Comparison of ENCODE assay signal across 8 mouse cellular contexts in the genomic region with DNA sequence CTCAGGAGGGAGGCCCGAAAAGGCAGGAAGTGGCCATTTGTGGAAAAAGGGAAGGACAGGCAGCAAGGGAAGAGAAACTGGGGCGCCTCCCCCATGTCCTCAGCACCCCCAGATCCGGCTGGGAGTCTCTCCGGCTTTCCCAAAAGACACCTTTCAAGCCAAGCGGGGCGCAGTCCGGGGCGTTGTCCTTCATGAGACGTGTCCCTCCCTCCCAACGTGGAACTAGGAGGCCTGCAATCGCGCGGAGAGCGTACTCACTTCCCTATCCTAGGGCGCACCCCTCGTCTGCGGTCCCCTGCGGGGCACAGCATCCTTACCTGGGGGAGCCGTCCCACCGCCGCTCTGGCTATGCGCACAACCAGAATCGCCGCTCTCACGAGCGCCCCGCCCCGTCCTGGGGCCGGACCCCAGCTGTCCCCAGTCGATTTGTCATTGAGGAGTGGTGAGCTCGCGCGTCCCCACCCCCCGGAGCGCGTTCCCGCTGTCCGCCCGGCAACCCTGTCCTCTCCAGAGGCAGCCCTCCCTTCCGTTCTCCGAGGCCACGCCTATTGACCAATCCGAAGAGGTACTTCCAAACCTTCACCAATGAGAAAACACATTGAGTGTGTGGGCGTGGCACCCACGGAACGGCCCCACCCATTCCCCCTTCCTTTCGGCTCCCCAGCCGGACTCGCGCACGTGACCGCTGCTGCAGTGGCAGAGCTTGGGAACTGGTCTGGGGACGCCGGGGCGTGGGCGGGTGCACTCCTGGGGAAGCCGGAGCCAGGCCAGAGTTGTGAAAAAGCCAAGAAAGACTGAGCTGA. TPM values are rescaled to one million over a fixed set of nuclear protein-coding genes. Genes with fewer than 3 reads are reported as not detected.
DNase-seq lines count a peak whose midpoint lies in the region; ATAC-seq and TF ChIP-seq lines count a peak whose summit lies in the region.

A gene (minus strand): TSS at position 535 of the 803 bp plus-strand sequence.

- H3K4me1 ChIP-seq in cortical plate, adult 2 months (ENCODE audit: control insufficient read depth, insufficient read depth, low read length): peaks cover 9% of the 10 kb centered on the region; the same call in 1 of the 2 replicates
- H3K4me1 ChIP-seq in megakaryocyte, embryonic 14.5 days: peaks cover 84% of the 10 kb centered on the region

- H3K27me3 ChIP-seq in megakaryocyte, embryonic 14.5 days (replicated peaks): peaks cover 32% of the 10 kb centered on the region

- TF ChIP-seq CTCF in cortical plate, adult 2 months (IDR thresholded peaks at IDR 0.05; ENCODE audit: extremely low read depth, insufficient read depth, low read length): no peak

- peak; percentile 53; the same call in 1 of the 2 replicates for TF ChIP-seq POLR2A in cortical plate, adult 2 months (IDR thresholded peaks at IDR 0.05; ENCODE audit: extremely low read depth, insufficient read depth, low read length)

- H3K9me3 ChIP-seq in megakaryocyte, embryonic 14.5 days: peaks cover 3% of the 10 kb centered on the region; the same call in 1 of the 2 replicates

- H3K27ac ChIP-seq in cortical plate, adult 2 months (ENCODE audit: insufficient read depth, low read length): peak within 1 kb of the TSS; percentile 57; the same call in 1 of the 2 replicates

- peak; percentile 98 for DNase-seq in gastrocnemius, adult 8-10 months (ENCODE audit: low spot score in 2 of 2)
- peak; percentile 79 for DNase-seq in hindlimb bud, embryonic 11.5 days (ENCODE audit: extremely low spot score, low read depth, low spot score)
- DNase-seq in left cerebral cortex, adult 8-10 months (ENCODE audit: low spot score in 2 of 2): peak; percentile 83 to 98
- peak; percentile 97 to 99 for DNase-seq in right cerebral cortex, postnatal 10 days (ENCODE audit: low spot score in 2 of 2)
- peak; percentile 88 for DNase-seq in urinary bladder, postnatal 25 days (ENCODE audit: low spot score)

- peaks cover 26% of the 10 kb centered on the region for H3K36me3 ChIP-seq in megakaryocyte, embryonic 14.5 days (replicated peaks; ENCODE audit: low read length)

- peak; percentile 97 for ATAC-seq in activated CD4-positive, CD25-positive, alpha-beta regulatory T cell, adult 4 months

- peak within 1 kb of the TSS; percentile 72 for H3K4me3 ChIP-seq in cortical plate, adult 2 months (ENCODE audit: insufficient read depth, low read length)
- peak within 1 kb of the TSS; percentile 100 for H3K4me3 ChIP-seq in megakaryocyte, embryonic 14.5 days (replicated peaks)

RNA-seq across cellular contexts. Expression of the gene that starts here (rescaled TPM):
- polyA plus RNA-seq in activated CD4-positive, CD25-positive, alpha-beta regulatory T cell, adult 4 months (2017; shearing (Covaris generic)): 10 to 100 TPM; 12.2 to 14.2 TPM
- 20.8 and 21.1 TPM in 2 replicates for polyA plus RNA-seq in cortical plate, adult 2 months (2012; rRNA removed)
- total RNA-seq in gastrocnemius, adult 8-10 months (2022): 1 to 10 TPM; 6.2 to 9.9 (median 7.0) TPM
- 10 to 100 TPM; 21.4 to 24.0 (median 22.6) TPM for total RNA-seq in left cerebral cortex, adult 8-10 months (2022)
- 14.6 and 45.9 TPM in 2 replicates for polyA plus RNA-seq in megakaryocyte, embryonic 14.5 days (2012; ENCODE audit: insufficient read depth, low replicate concordance)

Comparison
In these comparisons a context has a peak if more than half of its experiments do, and no peak if none do; other contexts are left out.
1. Peak in every context shown above with its lines: DNase-seq, ATAC-seq, H3K4me3 ChIP-seq and H3K27ac ChIP-seq.